Mouse (Mus musculus): Measurements from ENCODE around the gene Tmem216.
"Not testable (repeated sequence)": the region's sequence is repeated elsewhere in the genome, so short reads cannot be mapped to it uniquely, and the experiment has no call there.

Gene Tmem216

GRCm38 (mm10) chr19:10565217-10565616 lies 9.2 kb upstream of the Tmem216 start:
- DNase-seq (ENCODE audit: low spot score): no peak

- no peak for DNase-seq (ENCODE audit: low spot score)
Observed at GRCm38 (mm10) chr19:10564278-10564677, 8.2 kb upstream of the Tmem216 start.

GRCm38 (mm10) chr19:10562351-10562750 lies 6.3 kb upstream of the Tmem216 start:
- no peak for DNase-seq (ENCODE audit: low spot score)

GRCm38 (mm10) chr19:10561558-10562314 lies 5.7 kb upstream of the Tmem216 start:
- DNase-seq (ENCODE audit: low spot score): no peak

- no peak for DNase-seq (ENCODE audit: low spot score)
Observed at GRCm38 (mm10) chr19:10560108-10560507, 4.1 kb upstream of the Tmem216 start.

- DNase-seq (ENCODE audit: low spot score): not testable (repeated sequence)
Observed at GRCm38 (mm10) chr19:10557837-10558375, 1.9 kb upstream of the Tmem216 start.

- no peak for DNase-seq (ENCODE audit: low spot score)
Observed at GRCm38 (mm10) chr19:10557430-10557829, 1.4 kb upstream of the Tmem216 start.

- no peak for DNase-seq (ENCODE audit: low spot score)
Observed at GRCm38 (mm10) chr19:10557001-10557400, 963 bp upstream of the Tmem216 start.

- DNase-seq (ENCODE audit: low spot score): peak; percentile 66
Observed at GRCm38 (mm10) chr19:10539454-10539853, 16.6 kb downstream of the Tmem216 start.

GRCm38 (mm10) chr19:10530082-10530481 lies 26.0 kb downstream of the Tmem216 start:
- no peak for DNase-seq (ENCODE audit: low spot score)

GRCm38 (mm10) chr19:10525910-10526309 lies 30.1 kb downstream of the Tmem216 start, which contains the start of gene Sdhaf2:
TSS of gene Sdhaf2 (minus strand) at chr19:10526142.
- DNase-seq (ENCODE audit: low spot score): peak; percentile 44

- peak; percentile 89 for DNase-seq (ENCODE audit: low spot score)
Observed at GRCm38 (mm10) chr19:10525106-10525901, 30.7 kb downstream of the Tmem216 start, which contains the start of gene Cpsf7. TSS of gene Cpsf7 (plus strand) at chr19:10525266.

GRCm38 (mm10) chr19:10524784-10525105 lies 31.3 kb downstream of the Tmem216 start:
- DNase-seq (ENCODE audit: low spot score): no peak

- peak; percentile 31 for DNase-seq (ENCODE audit: low spot score)
Observed at GRCm38 (mm10) chr19:10523483-10524080, 32.5 kb downstream of the Tmem216 start.

GRCm38 (mm10) chr19:10521926-10522325 lies 34.1 kb downstream of the Tmem216 start:
- DNase-seq (ENCODE audit: low spot score): no peak

GRCm38 (mm10) chr19:10520355-10520754 lies 35.7 kb downstream of the Tmem216 start:
- DNase-seq (ENCODE audit: low spot score): no peak

- DNase-seq (ENCODE audit: low spot score): no peak
Observed at GRCm38 (mm10) chr19:10510759-10511330, 45.2 kb downstream of the Tmem216 start.

GRCm38 (mm10) chr19:10502571-10502970 lies 53.5 kb downstream of the Tmem216 start:
- peak; percentile 46 for DNase-seq (ENCODE audit: low spot score)

GRCm38 (mm10) chr19:10500581-10500980 lies 55.5 kb downstream of the Tmem216 start:
- DNase-seq (ENCODE audit: low spot score): no peak

- no peak for DNase-seq (ENCODE audit: low spot score)
Observed at GRCm38 (mm10) chr19:10497512-10498160, 58.4 kb downstream of the Tmem216 start.

- no peak for DNase-seq (ENCODE audit: low spot score)
Observed at GRCm38 (mm10) chr19:10496976-10497375, 59.1 kb downstream of the Tmem216 start.

GRCm38 (mm10) chr19:10495670-10496069 lies 60.4 kb downstream of the Tmem216 start:
- no peak for DNase-seq (ENCODE audit: low spot score)
